Mouse (Mus musculus) layer of hippocampus, adult 8-10 months (tissue): ENCODE data around the gene Fgd4. TPM values are rescaled to one million over a fixed set of nuclear protein-coding genes. Genes with fewer than 3 reads are reported as not detected.

Source experiments
- total RNA-seq, 4 experiments: library from RNA; stranded (reverse); gene quantifications; 2 replicates each; pipeline ENCODE4 v1.2.4; 2022

Fgd4 gene
- total RNA-seq, 4 experiments from 2014 or later: 40.3 to 50.2 (median 46.9) TPM

Other genes starting within 250 kb of the Fgd4 start
- 100 to 1,000 TPM; 189 to 210 (median 201) TPM for gene Dnm1l, start 241.6 kb downstream of the Fgd4 start, total RNA-seq
- gene Olfr19, start 75.9 kb upstream of the Fgd4 start, total RNA-seq: not detected
- 10 to 100 TPM in 3 of 4 experiments, 1 to 10 TPM in 1; 8.6 to 13.3 (median 11.1) TPM for gene Spag6l, start 228.9 kb upstream of the Fgd4 start, total RNA-seq